Mouse (Mus musculus) embryonic facial prominence, embryonic 11.5 days (tissue): ENCODE results near the gene Ms4a14. TPM values are rescaled to one million over a fixed set of nuclear protein-coding genes. Genes with fewer than 3 reads are reported as not detected.
A peak's percentile ranks its signal among the peaks of the same experiment; 100 is the strongest.
"Not testable (repeated sequence)": the region's sequence is repeated elsewhere in the genome, so short reads cannot be mapped to it uniquely, and the experiment has no call there.

Experiments
- ATAC-seq: fragments of 200-750 bp; cut with Nextera tagmentation; replicated peaks from 2 replicates; pipeline ENCODE4 v1.8.0; 2017; ENCODE audit warnings: low read depth; ENCODE audit not compliant: insufficient number of reproducible peaks, low FRiP score, low TSS enrichment
- DNase-seq: peaks from one replicate; pipeline ENCODE4 v3.0.0-alpha.2; 2015; ENCODE audit warnings: low spot score
- H3K27ac ChIP-seq: fragments of 300-500 bp; sonication (generic); replicated peaks from 2 replicates; pipeline ENCODE4 v1.5.1; 2014; ENCODE audit warnings: mild to moderate bottlenecking, low read depth, low read length, control low read depth
- H3K27me3 ChIP-seq: fragments of 300-500 bp; sonication (generic); 2 replicates; pipeline ENCODE4 v1.6.1; 2014; ENCODE audit warnings: mild to moderate bottlenecking, low read length, moderate library complexity, mixed read lengths; ENCODE audit not compliant: control insufficient read depth, insufficient read depth
- H3K36me3 ChIP-seq: fragments of 300-500 bp; sonication (generic); replicated peaks from 2 replicates; pipeline ENCODE4 v1.6.1; 2014; ENCODE audit warnings: low read depth, mild to moderate bottlenecking, low read length, moderate library complexity, mixed read lengths; ENCODE audit not compliant: control insufficient read depth, insufficient read depth
- H3K4me1 ChIP-seq: fragments of 300-500 bp; sonication (generic); 2 replicates; pipeline ENCODE4 v1.6.1; 2014; ENCODE audit warnings: low read length, mixed read lengths; ENCODE audit not compliant: control insufficient read depth, insufficient read depth
- H3K4me2 ChIP-seq: fragments of 300-500 bp; sonication (generic); 2 replicates; pipeline ENCODE4 v1.6.1; 2014; ENCODE audit warnings: low read depth, mild to moderate bottlenecking, control low read depth, low read length, moderate library complexity
- H3K4me3 ChIP-seq: fragments of 300-500 bp; sonication (generic); 2 replicates; pipeline ENCODE4 v1.5.1; 2014; ENCODE audit warnings: low read depth, low read length, control low read depth
- H3K9ac ChIP-seq: fragments of 300-500 bp; sonication (generic); replicated peaks from 2 replicates; pipeline ENCODE4 v1.6.1; 2014; ENCODE audit warnings: mild to moderate bottlenecking, control low read depth, low read length
- H3K9me3 ChIP-seq: fragments of 300-500 bp; sonication (generic); replicated peaks from 2 replicates; pipeline ENCODE4 v1.6.1; 2016; ENCODE audit warnings: mild to moderate bottlenecking, low read length, inconsistent platforms, mixed read lengths; ENCODE audit not compliant: control insufficient read depth
- WGBS: fragments of 180-500 bp; shearing (Covaris S2); extraction: QIAGEN DNeasy Blood & Tissue Kit; methylation state at CpG from one replicate; pipeline ENCODE4 v1.1.7; 2014; 5-methylcytosine and 5-hydroxymethylcytosine counted together
- polyA plus RNA-seq: library from polyadenylated mRNA; unstranded; fragments of >200 nt; fragmentation: Nextera tagmentation; extraction: Ambion mirVana; gene quantifications from 2 replicates; pipeline ENCODE4 v1.2.1, GENCODE M21; 2014

Ms4a14 gene
- polyA plus RNA-seq, 1 experiment from 2014 or later: 0.04 TPM

- Histone ChIP-seq H3K27ac (no peak within 1 kb of the TSS), H3K9ac (no peak within 1 kb of the TSS), H3K9me3 (no peaks in the 10 kb centered on the region), H3K36me3 (no peaks in the 10 kb centered on the region), H3K4me2 (no peak within 1 kb of the TSS), H3K4me3 (no peak within 1 kb of the TSS), H3K4me1 (no peaks in the 10 kb centered on the region), H3K27me3 (no peaks in the 10 kb centered on the region)
- WGBS: 84% methylated on average over 6 of the region's 6 CpGs
- DNase-seq (no peak), ATAC-seq (no peak)
These were observed 21.7 kb upstream of the Ms4a14 start, which contains the start of gene Ms4a7 for GRCm38 (mm10) chr19:11335932-11336331. TSS of gene Ms4a7 (minus strand) at chr19:11336146.

- no peak overlapping the region for H3K4me2 ChIP-seq
- no peak for DNase-seq
- no peaks in the 10 kb centered on the region for H3K27me3 ChIP-seq
- H3K27ac ChIP-seq: no peak overlapping the region
- H3K4me3 ChIP-seq: no peak overlapping the region
- H3K4me1 ChIP-seq: no peaks in the 10 kb centered on the region
- H3K36me3 ChIP-seq: no peaks in the 10 kb centered on the region
- ATAC-seq: no peak
- 91% methylated on average over 1 of the region's 1 CpGs for WGBS
- no peak overlapping the region for H3K9ac ChIP-seq
- H3K9me3 ChIP-seq: no peaks in the 10 kb centered on the region
These were observed 6.9 kb upstream of the Ms4a14 start for GRCm38 (mm10) chr19:11321123-11321522.

GRCm38 (mm10) chr19:11316786-11317185 lies 2.5 kb upstream of the Ms4a14 start:
- no peak for DNase-seq
- no peaks in the 10 kb centered on the region for H3K4me1 ChIP-seq
- H3K27me3 ChIP-seq: no peaks in the 10 kb centered on the region
- H3K27ac ChIP-seq: no peak overlapping the region
- no peak overlapping the region for H3K9ac ChIP-seq
- H3K4me3 ChIP-seq: no peak overlapping the region
- no peak overlapping the region for H3K4me2 ChIP-seq
- no peak for ATAC-seq
- H3K9me3 ChIP-seq: no peaks in the 10 kb centered on the region
- no peaks in the 10 kb centered on the region for H3K36me3 ChIP-seq
- WGBS: 90% methylated on average over 4 of the region's 4 CpGs

GRCm38 (mm10) chr19:11308888-11309287 lies 5.4 kb downstream of the Ms4a14 start:
- no peak for DNase-seq
- no peaks in the 10 kb centered on the region for H3K27me3 ChIP-seq
- no peak overlapping the region for H3K4me2 ChIP-seq
- no peak overlapping the region for H3K27ac ChIP-seq
- no peaks in the 10 kb centered on the region for H3K4me1 ChIP-seq
- H3K9me3 ChIP-seq: no peaks in the 10 kb centered on the region
- no peak overlapping the region for H3K9ac ChIP-seq
- ATAC-seq: no peak
- no peak overlapping the region for H3K4me3 ChIP-seq
- H3K36me3 ChIP-seq: no peaks in the 10 kb centered on the region

GRCm38 (mm10) chr19:11299529-11299928 lies 14.7 kb downstream of the Ms4a14 start:
- not testable (repeated sequence) for H3K4me3 ChIP-seq, ATAC-seq
- WGBS: 39% methylated on average over 4 of the region's 4 CpGs

GRCm38 (mm10) chr19:11298939-11299338 lies 15.3 kb downstream of the Ms4a14 start:
- Histone ChIP-seq H3K9ac (no peak overlapping the region), H3K36me3 (no peaks in the 10 kb centered on the region), H3K4me2 (no peak overlapping the region), H3K4me3 (no peak overlapping the region), H3K4me1 (no peaks in the 10 kb centered on the region), H3K27ac (no peak overlapping the region), H3K27me3 (no peaks in the 10 kb centered on the region), H3K9me3 (no peaks in the 10 kb centered on the region; the same call in 1 of the 2 replicates)
- DNase-seq: no peak
- ATAC-seq: no peak
- WGBS: 51% methylated on average over 2 of the region's 2 CpGs

More at GRCm38 (mm10) chr19:11299529-11299928, 14.7 kb downstream of the Ms4a14 start:
- not testable (repeated sequence) for H3K9ac ChIP-seq, DNase-seq, H3K4me2 ChIP-seq, H3K36me3 ChIP-seq, H3K27me3 ChIP-seq, H3K27ac ChIP-seq, H3K9me3 ChIP-seq, H3K4me1 ChIP-seq

- DNase-seq, H3K27me3 ChIP-seq, ATAC-seq, H3K27ac ChIP-seq, H3K4me1 ChIP-seq, H3K4me3 ChIP-seq, H3K36me3 ChIP-seq, H3K9me3 ChIP-seq, H3K4me2 ChIP-seq, H3K9ac ChIP-seq: not testable (repeated sequence)
- WGBS: 7% methylated on average over 3 of the region's 3 CpGs
These were observed 20.6 kb downstream of the Ms4a14 start for GRCm38 (mm10) chr19:11293616-11294015.

GRCm38 (mm10) chr19:11292990-11293389 lies 21.3 kb downstream of the Ms4a14 start:
- no peak overlapping the region for H3K27ac ChIP-seq
- WGBS: 15% methylated on average over 12 of the region's 12 CpGs
- H3K9me3 ChIP-seq: no peaks in the 10 kb centered on the region
- peak overlapping the region; percentile 17; the same call in 1 of the 2 replicates for H3K4me3 ChIP-seq
- H3K27me3 ChIP-seq: no peaks in the 10 kb centered on the region
- ATAC-seq (no peak), DNase-seq (peak; percentile 11)
- no peaks in the 10 kb centered on the region for H3K4me1 ChIP-seq
- peak overlapping the region; percentile 37 for H3K9ac ChIP-seq
- H3K4me2 ChIP-seq: peak overlapping the region; percentile 42
- no peaks in the 10 kb centered on the region for H3K36me3 ChIP-seq
